In the genomic region with DNA sequence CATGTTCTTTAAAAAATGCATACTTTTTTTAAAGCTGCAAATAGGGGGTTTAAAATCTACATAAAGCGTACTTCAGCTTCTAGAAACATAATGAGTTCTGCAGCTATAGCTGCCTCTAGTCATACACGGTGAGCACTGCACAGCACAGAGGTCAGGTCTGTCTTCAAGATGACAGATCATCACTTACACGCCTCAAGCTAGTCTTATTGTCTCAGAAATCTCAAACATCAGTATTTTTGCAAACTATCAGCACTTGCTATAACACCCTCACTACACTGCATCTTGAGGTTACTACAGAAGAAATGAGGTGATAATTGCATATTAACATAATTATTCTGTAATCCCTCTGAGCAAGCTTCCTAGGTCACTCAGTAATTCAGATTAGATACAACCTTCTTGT, we compare ENCODE assay signal across 30 mouse cellular contexts. TPM values are rescaled to one million over a fixed set of nuclear protein-coding genes. Genes with fewer than 3 reads are reported as not detected.
DNase-seq lines count a peak whose midpoint lies in the region; ATAC-seq and TF ChIP-seq lines count a peak whose summit lies in the region.
"Had no signal": no experiment of that assay in that cellular context is flagged by ENCODE, and none has a peak within 500 bp of the region (broad histone marks: within the 10 kb centered on the region; RNA-seq: fewer than 3 reads in every experiment).

No protein-coding gene starts in this region.

- 0 out of 2 replicates have a peak, but pooled peaks cover 2% of the 10 kb centered on the region for H3K4me1 ChIP-seq in forebrain, embryonic 11.5 days (replicated peaks; ENCODE audit: control insufficient read depth, insufficient read depth, low read length)
- peaks cover 6% of the 10 kb centered on the region; the same call in 1 of the 2 replicates for H3K4me1 ChIP-seq in forebrain, postnatal 0 days (ENCODE audit: insufficient read depth)
- peaks cover 20% of the 10 kb centered on the region for H3K4me1 ChIP-seq in midbrain, embryonic 13.5 days (replicated peaks)
- H3K4me1 ChIP-seq in midbrain, postnatal 0 days (ENCODE audit: insufficient read depth, low read length), result no peaks in the 10 kb centered on the region
- H3K4me1 ChIP-seq in forebrain, embryonic 15.5 days, result peaks cover 11% of the 10 kb centered on the region

- no peaks in the 10 kb centered on the region for H3K9me3 ChIP-seq in forebrain, embryonic 11.5 days (ENCODE audit: control insufficient read depth, low read length)
- no peaks in the 10 kb centered on the region for H3K9me3 ChIP-seq in forebrain, postnatal 0 days (ENCODE audit: low read length)
- no peaks in the 10 kb centered on the region for H3K9me3 ChIP-seq in midbrain, embryonic 13.5 days
- no peaks in the 10 kb centered on the region for H3K9me3 ChIP-seq in midbrain, postnatal 0 days (ENCODE audit: low read length)
- H3K9me3 ChIP-seq in forebrain, embryonic 15.5 days, result no peaks in the 10 kb centered on the region
- H3K9me3 ChIP-seq: hindbrain, embryonic 12.5 days had no signal

- H3K27ac ChIP-seq in forebrain, embryonic 11.5 days (ENCODE audit: low read depth, low read length), result no peak overlapping the region
- no peak overlapping the region for H3K27ac ChIP-seq in forebrain, postnatal 0 days (ENCODE audit: low read depth, low read length)
- no peak overlapping the region for H3K27ac ChIP-seq in midbrain, embryonic 13.5 days
- H3K27ac ChIP-seq in midbrain, postnatal 0 days (ENCODE audit: low read depth, low read length), result no peak overlapping the region
- no peak overlapping the region for H3K27ac ChIP-seq in forebrain, embryonic 15.5 days (replicated peaks)
- H3K27ac ChIP-seq: heart, adult 2 months; hindbrain, embryonic 12.5 days; hindbrain, postnatal 0 days had no signal

- 0 out of 2 replicates have a peak, but pooled peaks have one; percentile 33 for ATAC-seq in forebrain, embryonic 11.5 days (replicated peaks; ENCODE audit: low FRiP score)
- ATAC-seq in forebrain, postnatal 0 days, result no peak
- ATAC-seq in midbrain, embryonic 13.5 days, result 0 out of 2 replicates have a peak, but pooled peaks have one; percentile 62
- ATAC-seq in midbrain, postnatal 0 days (ENCODE audit: low FRiP score), result no peak
- ATAC-seq in forebrain, embryonic 15.5 days (replicated peaks), result peak; percentile 70
- ATAC-seq: activated CD4-positive, CD25-positive, alpha-beta regulatory T cell, adult 4 months; hindbrain, postnatal 0 days; inflammation-experienced regulatory T-cells, adult 6 months; intestine, embryonic 16.5 days had no signal

- no peaks in the 10 kb centered on the region; the same call in 1 of the 2 replicates for H3K36me3 ChIP-seq in forebrain, embryonic 11.5 days (ENCODE audit: control insufficient read depth, insufficient read depth, low read length)
- H3K36me3 ChIP-seq in forebrain, postnatal 0 days (ENCODE audit: insufficient read depth), result peaks cover 11% of the 10 kb centered on the region
- H3K36me3 ChIP-seq in midbrain, embryonic 13.5 days, result peaks cover 17% of the 10 kb centered on the region
- H3K36me3 ChIP-seq in midbrain, postnatal 0 days (ENCODE audit: insufficient read depth, low read length), result peaks cover 7% of the 10 kb centered on the region; the same call in 1 of the 2 replicates
- H3K36me3 ChIP-seq in forebrain, embryonic 15.5 days, result peaks cover 14% of the 10 kb centered on the region

- DNase-seq in forebrain, embryonic 11.5 days (ENCODE audit: low spot score), result no peak
- no peak for DNase-seq in forebrain, postnatal 0 days
- DNase-seq in midbrain, postnatal 0 days (ENCODE audit: low spot score), result no peak
- peak; percentile 71 for DNase-seq in brain, embryonic 14.5 days (ENCODE audit: low read depth)
- no peak for DNase-seq in layer of hippocampus, postnatal 10 days (ENCODE audit: low spot score in 2 of 2)
- DNase-seq in lung, adult 18-20 months, result no peak
- DNase-seq: adrenal gland, adult 8-10 months; adrenal gland, postnatal 25 days; cerebellum, adult 18-20 months; cerebellum, adult 9-10 months; cerebellum, postnatal 14 days; gastrocnemius, postnatal 25 days; heart, adult 2 months had no signal

- TF ChIP-seq CTCF in forebrain, postnatal 0 days (IDR thresholded peaks at IDR 0.05; ENCODE audit: low read depth), result no peak
- no peak for TF ChIP-seq CTCF in midbrain, postnatal 0 days (IDR thresholded peaks at IDR 0.05)
- TF ChIP-seq CTCF in brain, embryonic 14.5 days (IDR thresholded peaks at IDR 0.05; ENCODE audit: borderline replicate concordance, extremely low read depth, insufficient read depth, insufficient read length), result no peak

- no peak for TF ChIP-seq POLR2A in brain, embryonic 14.5 days (IDR thresholded peaks at IDR 0.05; ENCODE audit: borderline replicate concordance, extremely low read depth, insufficient read depth, insufficient read length, poor library complexity, severe bottlenecking)

- no peaks in the 10 kb centered on the region for H3K27me3 ChIP-seq in forebrain, embryonic 11.5 days (ENCODE audit: control insufficient read depth, insufficient read depth, low read length)
- H3K27me3 ChIP-seq in forebrain, postnatal 0 days (ENCODE audit: insufficient read depth, low read length), result no peaks in the 10 kb centered on the region
- no peaks in the 10 kb centered on the region for H3K27me3 ChIP-seq in midbrain, embryonic 13.5 days
- no peaks in the 10 kb centered on the region for H3K27me3 ChIP-seq in midbrain, postnatal 0 days (ENCODE audit: insufficient read depth, low read length)
- no peaks in the 10 kb centered on the region for H3K27me3 ChIP-seq in forebrain, embryonic 15.5 days
- H3K27me3 ChIP-seq: hindbrain, embryonic 12.5 days had no signal

- H3K4me3 ChIP-seq in forebrain, embryonic 11.5 days (ENCODE audit: low read depth, low read length), result no peak overlapping the region
- H3K4me3 ChIP-seq in forebrain, postnatal 0 days (ENCODE audit: low read depth, low read length), result no peak overlapping the region
- no peak overlapping the region for H3K4me3 ChIP-seq in midbrain, embryonic 13.5 days (replicated peaks)
- no peak overlapping the region for H3K4me3 ChIP-seq in midbrain, postnatal 0 days (ENCODE audit: low read depth, low read length)
- H3K4me3 ChIP-seq in forebrain, embryonic 15.5 days, result no peak overlapping the region
- H3K4me3 ChIP-seq: heart, adult 2 months; hindbrain, embryonic 12.5 days had no signal

- no peak overlapping the region for H3K9ac ChIP-seq in forebrain, embryonic 11.5 days (ENCODE audit: low read length)
- H3K9ac ChIP-seq in forebrain, postnatal 0 days, result no peak overlapping the region
- no peak overlapping the region for H3K9ac ChIP-seq in midbrain, embryonic 13.5 days (replicated peaks)
- H3K9ac ChIP-seq in midbrain, postnatal 0 days (replicated peaks; ENCODE audit: low read length, poor library complexity, severe bottlenecking), result no peak overlapping the region
- no peak overlapping the region for H3K9ac ChIP-seq in forebrain, embryonic 15.5 days (replicated peaks)
- H3K9ac ChIP-seq: hindbrain, embryonic 12.5 days had no signal

- 90% methylated on average over 3 of the region's 3 CpGs for WGBS in forebrain, embryonic 11.5 days
- WGBS in forebrain, postnatal 0 days, result 48% methylated on average over 3 of the region's 3 CpGs
- 77% methylated on average over 3 of the region's 3 CpGs for WGBS in midbrain, embryonic 13.5 days
- 58% methylated on average over 3 of the region's 3 CpGs for WGBS in midbrain, postnatal 0 days
- 53% methylated on average over 3 of the region's 3 CpGs for WGBS in forebrain, embryonic 15.5 days

- no peak overlapping the region for H3K4me2 ChIP-seq in forebrain, embryonic 11.5 days (ENCODE audit: low read depth, low read length, severe bottlenecking)
- H3K4me2 ChIP-seq in forebrain, postnatal 0 days (ENCODE audit: low read depth), result no peak overlapping the region
- no peak overlapping the region for H3K4me2 ChIP-seq in midbrain, embryonic 13.5 days (replicated peaks)
- no peak overlapping the region for H3K4me2 ChIP-seq in midbrain, postnatal 0 days (ENCODE audit: low read depth, low read length, poor library complexity, severe bottlenecking)
- H3K4me2 ChIP-seq in forebrain, embryonic 15.5 days (replicated peaks), result no peak overlapping the region
- H3K4me2 ChIP-seq: heart, embryonic 11.5 days; hindbrain, embryonic 12.5 days had no signal

RNA-seq across cellular contexts. Expression of a gene that starts 33.0 kb away (rescaled TPM):
- not detected in 2 replicates for polyA plus RNA-seq in forebrain, embryonic 11.5 days (2014; fragmentation: Nextera tagmentation; extraction: Ambion mirVana)
- not detected in 2 replicates for total RNA-seq in forebrain, postnatal 0 days (2014; rRNA removed)
- polyA plus RNA-seq in forebrain, postnatal 0 days (2015; fragmentation: Nextera tagmentation; extraction: Ambion mirVana), result not detected in 2 replicates
- not detected in 2 replicates for polyA plus RNA-seq in midbrain, embryonic 13.5 days (2015; fragmentation: Nextera tagmentation; extraction: Ambion mirVana)
- not detected in 2 replicates for total RNA-seq in midbrain, postnatal 0 days (2014; rRNA removed)
- polyA plus RNA-seq in midbrain, postnatal 0 days (2015; fragmentation: Nextera tagmentation; extraction: Ambion mirVana), result not detected in 2 replicates
- not detected in 2 replicates for polyA plus RNA-seq in brain, embryonic 14.5 days (2012; rRNA removed)
- polyA plus RNA-seq in forebrain, embryonic 15.5 days (2015; fragmentation: Nextera tagmentation; extraction: Ambion mirVana), result not detected in 2 replicates
- not detected for total RNA-seq in layer of hippocampus, postnatal 10 days (2021)
- total RNA-seq: adrenal gland, adult 8-10 months; adrenal gland, postnatal 25 days; ES-E14; gastrocnemius, adult 8-10 months; gastrocnemius, postnatal 25 days; heart, adult 2 months; heart, postnatal 25 days; hematopoietic stem cell, adult 5-6 weeks; hindbrain, postnatal 0 days had no signal
- polyA plus RNA-seq: activated CD4-positive, CD25-positive, alpha-beta regulatory T cell, adult 4 months; embryonic facial prominence, embryonic 11.5 days; embryonic facial prominence, embryonic 14.5 days; gonadal fat pad, adult 2 months; heart, adult 2 months; heart, embryonic 11.5 days; heart, embryonic 14.5 days; heart, postnatal 0 days; hindbrain, embryonic 12.5 days; hindbrain, postnatal 0 days; inflammation-experienced regulatory T-cells, adult 6 months; intestine, embryonic 16.5 days had no signal

RNA-seq across cellular contexts. Expression of a gene that starts 55.2 kb away (rescaled TPM):
- polyA plus RNA-seq in forebrain, embryonic 11.5 days (2014; fragmentation: Nextera tagmentation; extraction: Ambion mirVana), result 70.9 and 86.4 TPM in 2 replicates
- 114 and 132 TPM in 2 replicates for total RNA-seq in forebrain, postnatal 0 days (2014; rRNA removed)
- 57.1 and 70.8 TPM in 2 replicates for polyA plus RNA-seq in forebrain, postnatal 0 days (2015; fragmentation: Nextera tagmentation; extraction: Ambion mirVana)
- 84.5 and 89.7 TPM in 2 replicates for polyA plus RNA-seq in midbrain, embryonic 13.5 days (2015; fragmentation: Nextera tagmentation; extraction: Ambion mirVana)
- 89.7 and 119 TPM in 2 replicates for total RNA-seq in midbrain, postnatal 0 days (2014; rRNA removed)
- 64.9 and 72.2 TPM in 2 replicates for polyA plus RNA-seq in midbrain, postnatal 0 days (2015; fragmentation: Nextera tagmentation; extraction: Ambion mirVana)
- 49.9 and 50.5 TPM in 2 replicates for polyA plus RNA-seq in brain, embryonic 14.5 days (2012; rRNA removed)
- polyA plus RNA-seq in forebrain, embryonic 15.5 days (2015; fragmentation: Nextera tagmentation; extraction: Ambion mirVana), result 77.8 and 86.8 TPM in 2 replicates
- total RNA-seq in layer of hippocampus, postnatal 10 days (2021), result 10 to 100 TPM; 84.2 to 87.7 TPM

Comparison
In these comparisons a context has a peak if more than half of its experiments do, and no peak if none do; other contexts are left out.
1. ATAC-seq: peak in forebrain, embryonic 11.5 days (single experiment), midbrain, embryonic 13.5 days (single experiment) and forebrain, embryonic 15.5 days (single experiment); none in forebrain, postnatal 0 days (single experiment) and midbrain, postnatal 0 days (single experiment).